Mouse (Mus musculus) fat pad, adult 2 months (tissue): Measurements from ENCODE around the gene Man2a1.

ENCODE experiments used
- DNase-seq: peaks from one replicate; pipeline ENCODE4 v3.0.0-alpha.2; 2011; ENCODE audit warnings: low read depth, low spot score; ENCODE audit errors: extremely low read depth

Gene Man2a1

DNA sequence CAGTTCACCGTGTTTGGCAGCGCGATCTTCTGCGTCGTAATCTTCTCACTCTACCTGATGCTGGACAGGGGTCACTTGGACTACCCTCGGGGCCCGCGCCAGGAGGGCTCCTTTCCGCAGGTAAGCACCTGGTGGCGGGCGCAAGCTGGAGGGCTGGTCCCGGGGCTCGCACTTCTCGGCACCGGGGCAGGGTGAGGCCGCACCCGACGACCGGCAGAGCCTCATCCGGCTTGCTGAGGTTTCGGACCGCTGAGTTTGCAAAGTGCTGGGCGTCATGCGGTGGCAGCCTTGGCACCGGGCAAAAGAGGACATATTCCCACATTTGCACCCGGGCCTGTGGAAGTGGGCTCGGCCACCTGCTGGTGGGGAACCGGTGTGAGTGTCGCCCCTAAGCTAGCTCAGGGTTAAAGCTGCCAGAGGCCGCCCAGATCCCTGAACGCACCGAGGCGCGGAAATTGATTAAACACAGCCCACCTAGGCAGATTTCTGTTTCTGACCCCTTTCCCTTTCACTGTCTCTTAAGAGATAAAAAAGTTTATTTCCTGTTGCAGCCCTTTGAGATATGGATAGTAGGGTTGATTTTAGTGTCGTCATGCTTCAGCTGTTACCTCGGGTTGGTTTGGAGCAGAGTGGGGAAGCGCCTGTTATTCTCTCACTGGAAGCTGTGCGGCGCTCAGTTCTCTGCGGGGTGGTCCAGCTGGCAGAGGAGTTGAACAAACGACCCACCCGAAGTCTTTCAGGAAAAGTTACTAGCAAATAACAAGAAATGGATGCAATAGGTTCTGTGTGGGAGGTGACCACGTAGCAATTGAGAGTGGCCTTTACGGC lies 1.4 kb downstream of the Man2a1 start:
- no peak for DNase-seq

DNA sequence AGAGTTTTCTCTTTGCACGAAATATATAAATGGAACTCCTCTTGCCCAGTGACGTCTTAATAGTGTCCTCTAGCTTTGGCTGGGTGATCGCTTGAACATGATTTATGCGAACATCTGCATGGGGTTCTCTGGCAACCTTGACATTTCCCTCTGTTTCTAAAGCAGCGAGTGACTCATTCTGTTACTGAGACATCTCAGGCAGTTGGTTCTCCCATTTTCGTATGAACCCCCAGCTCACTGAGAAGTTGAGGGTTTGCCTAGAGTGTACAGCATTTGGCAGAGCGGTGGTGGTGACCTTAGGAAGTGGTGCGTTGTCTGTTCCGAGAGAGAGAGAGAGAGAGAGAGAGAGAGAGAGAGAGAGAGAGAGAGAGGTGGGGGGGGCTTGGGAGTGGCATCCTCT lies 2.6 kb downstream of the Man2a1 start:
- DNase-seq = no peak

DNA sequence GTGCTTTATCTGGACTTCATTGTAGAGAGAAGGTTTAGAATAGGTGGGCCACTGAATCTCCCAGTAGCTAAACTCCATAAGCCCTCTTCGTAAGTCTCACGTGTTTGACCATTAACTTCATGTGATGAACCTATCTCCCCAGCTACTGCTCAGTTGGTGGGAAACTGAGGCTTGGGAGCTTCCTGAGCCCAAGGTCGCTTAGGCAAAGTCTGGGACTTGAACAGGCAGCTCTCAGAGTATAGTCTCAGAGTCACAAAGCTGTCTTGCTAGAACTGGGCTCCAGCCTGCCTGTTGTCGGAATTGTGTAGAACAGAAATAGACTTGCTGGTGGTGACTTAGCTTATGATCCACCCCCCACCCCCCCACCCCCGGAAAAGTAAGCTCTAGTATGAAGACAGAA lies 3.0 kb downstream of the Man2a1 start:
- DNase-seq = no peak

- DNase-seq = no peak
These were observed 3.6 kb downstream of the Man2a1 start for GRCm38 (mm10) chr17:64604163-64604562.

DNA sequence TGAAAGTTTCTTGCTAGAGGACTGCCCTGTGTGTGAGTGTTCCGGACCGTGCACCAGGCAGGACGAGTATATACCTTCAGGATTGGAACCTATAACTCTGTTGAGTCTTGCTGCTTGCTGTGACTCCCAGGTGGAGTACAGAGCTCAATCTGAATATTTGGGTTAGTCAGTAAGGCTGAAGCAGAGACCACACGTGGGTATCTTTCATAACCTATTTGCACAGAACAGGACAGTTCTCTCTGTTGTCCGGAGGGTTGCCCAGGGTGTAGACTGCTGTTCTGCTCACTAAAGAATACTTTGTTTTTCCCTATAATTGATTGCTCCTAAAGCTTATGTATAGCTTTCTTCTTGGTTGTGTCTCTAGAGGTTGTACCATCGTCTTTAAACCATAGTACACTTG lies 7.7 kb downstream of the Man2a1 start:
- no peak for DNase-seq

- DNase-seq = no peak
These were observed 8.5 kb downstream of the Man2a1 start for GRCm38 (mm10) chr17:64608923-64609598.

DNA sequence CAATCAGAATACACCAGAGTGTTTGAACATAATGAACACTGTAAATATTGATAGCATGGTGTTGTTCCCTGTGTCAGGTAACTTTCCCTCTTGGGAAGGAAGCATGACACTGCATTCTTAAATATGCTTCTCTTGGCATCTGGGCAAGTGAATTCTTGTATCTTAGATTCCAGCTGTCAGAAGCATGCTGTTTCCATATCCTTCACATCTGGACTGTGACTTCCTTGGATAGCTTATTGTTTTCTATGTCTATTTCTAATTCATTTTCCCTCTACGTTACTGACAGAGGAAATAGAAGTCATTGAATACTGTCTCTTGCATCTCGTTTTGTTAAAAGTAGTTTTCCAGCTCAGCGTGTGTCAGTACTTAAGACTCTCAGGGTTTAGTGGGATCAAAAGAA lies 9.2 kb downstream of the Man2a1 start:
- DNase-seq = no peak

- no peak for DNase-seq
These were observed 10.9 kb downstream of the Man2a1 start for GRCm38 (mm10) chr17:64611426-64611825.

DNA sequence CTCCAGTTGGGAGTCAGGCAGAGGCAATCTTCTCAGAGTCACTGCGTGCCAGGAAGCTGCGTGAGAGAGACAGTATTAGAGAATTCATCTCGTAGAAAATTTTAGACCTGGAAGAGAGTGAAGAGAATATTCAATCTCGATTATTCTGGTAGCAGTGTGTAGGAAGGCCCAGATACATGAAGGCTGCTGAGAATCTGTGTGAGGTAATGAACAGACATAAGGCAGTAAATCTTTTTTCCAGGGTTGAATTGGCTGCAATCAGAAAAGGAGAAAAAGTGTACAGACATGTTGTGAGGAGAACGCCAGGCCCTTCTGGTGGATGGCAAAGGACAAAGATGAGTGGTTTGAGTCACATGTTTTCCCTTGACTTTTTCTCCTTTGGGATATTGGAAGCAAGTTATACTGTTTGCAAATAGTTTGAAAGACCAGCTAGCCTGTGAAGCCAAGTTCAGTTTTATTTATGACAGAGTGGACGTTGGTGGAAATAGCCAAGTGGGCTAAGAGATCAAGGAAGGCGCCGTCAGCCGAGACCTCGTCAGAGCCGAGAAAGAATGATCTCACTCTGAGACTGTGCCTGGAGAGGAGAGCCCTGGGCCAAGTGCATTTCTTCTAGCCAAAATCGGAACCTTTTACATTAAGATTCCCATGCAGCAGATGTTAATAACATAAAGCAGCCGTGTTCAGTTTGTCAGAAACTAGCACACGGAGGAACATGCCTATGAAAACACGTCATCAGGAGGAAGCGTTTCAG lies 11.8 kb downstream of the Man2a1 start:
- no peak for DNase-seq

DNA sequence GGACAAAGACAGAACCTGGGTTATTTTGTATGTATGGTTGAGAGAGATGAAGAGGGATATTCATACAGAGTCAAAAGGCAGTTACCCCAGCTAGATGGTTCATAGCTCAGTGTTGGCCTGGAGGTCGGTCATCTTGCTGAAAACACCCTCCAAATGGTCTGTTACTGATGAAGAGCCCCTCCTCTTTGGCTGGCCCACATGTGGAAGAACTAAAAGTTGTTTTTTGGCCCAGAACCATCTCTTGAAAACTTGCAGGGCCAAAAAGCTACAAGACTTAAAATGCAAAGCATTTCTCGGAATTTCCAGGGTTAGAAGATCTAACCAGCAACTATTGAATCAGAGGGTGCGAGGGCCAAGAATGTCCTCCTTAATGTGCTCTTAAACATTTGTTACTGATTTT lies 12.4 kb downstream of the Man2a1 start:
- no peak for DNase-seq

- DNase-seq = no peak
These were observed 12.8 kb downstream of the Man2a1 start for GRCm38 (mm10) chr17:64613351-64613750.

DNA sequence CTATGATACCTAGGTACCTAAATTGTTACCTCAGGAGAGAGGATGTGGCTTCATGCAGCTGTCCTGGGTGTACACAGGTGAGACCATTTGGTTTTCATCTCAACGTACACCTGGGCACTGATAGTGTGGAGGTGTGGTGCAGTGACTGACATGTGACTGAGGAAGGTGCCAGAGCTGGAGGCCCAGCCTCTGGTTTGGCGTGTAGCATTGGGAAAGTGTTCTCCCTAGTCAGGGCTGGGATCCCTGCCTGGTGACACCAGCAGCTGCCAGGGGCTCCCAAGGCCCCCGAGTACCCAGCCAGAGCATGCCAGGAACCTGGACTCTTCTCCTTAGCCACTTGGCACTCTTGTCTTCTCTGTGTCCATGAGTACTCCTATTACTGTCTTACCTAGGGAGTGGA lies 14.3 kb downstream of the Man2a1 start:
- DNase-seq = no peak

DNA sequence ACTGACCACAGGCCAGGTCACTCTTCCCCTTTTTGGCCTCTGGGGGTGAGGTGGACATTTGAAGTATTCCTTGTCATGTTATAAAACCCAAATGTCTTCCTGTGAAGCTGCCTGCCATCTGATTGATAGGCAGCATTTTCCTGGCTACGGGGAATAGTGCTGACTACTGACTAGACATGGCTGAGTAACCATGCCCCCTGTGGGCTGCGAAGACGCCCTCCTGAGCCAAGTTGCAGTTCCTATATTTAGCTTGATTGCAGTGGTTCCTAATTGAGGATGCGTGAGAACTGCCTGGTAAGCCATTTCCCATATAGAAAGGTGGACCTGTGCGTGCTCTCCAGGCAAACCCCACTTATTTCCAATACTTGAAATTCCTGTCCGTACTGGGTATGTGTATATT lies 14.9 kb downstream of the Man2a1 start:
- no peak for DNase-seq

DNA sequence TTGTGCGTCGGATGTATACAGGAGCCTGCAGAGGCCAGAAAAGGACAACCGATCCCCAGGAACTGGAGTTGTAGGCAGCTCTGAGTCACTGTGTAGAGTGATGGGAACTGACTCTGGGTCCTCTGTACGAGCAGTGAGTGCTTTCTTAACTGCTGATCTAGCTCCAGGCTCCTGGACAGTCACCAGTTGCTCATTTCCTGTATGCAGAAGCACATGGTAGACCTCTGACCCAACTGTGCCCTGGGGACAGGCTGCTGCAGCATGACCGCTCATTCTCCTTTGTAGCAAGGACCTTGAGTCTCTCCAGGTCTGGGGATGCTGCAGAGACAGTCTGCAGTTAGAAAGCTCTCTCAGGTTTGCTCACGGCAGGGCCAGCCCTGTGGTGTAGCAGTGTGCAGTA lies 15.7 kb downstream of the Man2a1 start:
- DNase-seq = no peak

- DNase-seq = peak; percentile 2
These were observed 17.3 kb downstream of the Man2a1 start for GRCm38 (mm10) chr17:64617838-64618237.

DNA sequence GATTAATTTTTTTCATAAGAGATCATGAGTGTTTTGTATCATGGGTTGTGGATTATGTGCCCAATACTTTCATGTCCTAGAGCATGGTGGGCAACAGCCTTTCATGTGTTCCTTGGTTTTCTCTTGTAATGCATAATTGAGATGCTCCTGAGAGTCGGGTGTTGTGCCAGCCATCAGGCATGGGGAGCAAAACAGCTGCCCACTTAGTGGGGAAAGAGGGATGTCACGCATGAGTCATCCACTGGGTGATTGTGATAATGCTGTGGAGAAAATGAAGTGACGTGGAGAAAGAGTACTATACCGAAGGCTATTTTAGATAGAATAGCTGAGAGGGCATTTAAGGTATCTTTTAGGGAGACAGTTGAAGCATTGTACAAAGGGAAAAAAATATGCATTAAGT lies 18.5 kb downstream of the Man2a1 start:
- DNase-seq = no peak

GRCm38 (mm10) chr17:64620135-64620534 lies 19.6 kb downstream of the Man2a1 start:
- no peak for DNase-seq

GRCm38 (mm10) chr17:64620627-64621026 lies 20.1 kb downstream of the Man2a1 start:
- DNase-seq = no peak

DNA sequence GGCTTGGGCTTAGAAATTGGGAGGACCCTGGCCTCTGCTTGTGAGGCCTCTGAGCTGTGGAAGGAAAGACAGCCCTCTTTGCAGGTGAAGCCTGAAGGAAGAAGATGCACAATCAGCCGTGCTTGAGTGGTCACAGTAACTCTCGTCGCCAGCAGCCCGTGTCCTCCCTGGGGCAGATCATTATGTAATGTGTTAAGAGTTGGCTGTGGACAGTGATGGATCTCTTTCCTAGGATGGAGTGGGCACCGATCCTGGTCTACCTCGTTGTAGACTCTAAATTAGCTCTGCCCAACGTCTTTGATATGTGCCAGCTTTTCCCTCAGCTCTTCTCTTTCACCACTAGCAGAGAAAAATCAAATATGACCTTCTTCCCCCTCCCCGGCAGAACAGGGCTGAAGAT lies 20.7 kb downstream of the Man2a1 start:
- DNase-seq = no peak

GRCm38 (mm10) chr17:64621649-64622351 lies 21.3 kb downstream of the Man2a1 start:
- DNase-seq = no peak

- DNase-seq = no peak
These were observed 21.9 kb downstream of the Man2a1 start for GRCm38 (mm10) chr17:64622352-64622886.
